Mouse (Mus musculus) small intestine, adult 2 months (tissue): ENCODE data around the gene Anxa5.

ENCODE experiments used
- CTCF ChIP-seq: fragments of 200-500 bp; IDR thresholded peaks from 2 replicates; pipeline ENCODE4 v1.5.1; 2012; ENCODE audit warnings: low read depth, mild to moderate bottlenecking, control low read depth, inconsistent platforms, low read length, moderate library complexity, mixed read lengths; ENCODE audit not compliant: insufficient replicate concordance, insufficient read length; ENCODE audit errors: extremely low read depth
- POLR2A ChIP-seq: fragments of 200-500 bp; IDR thresholded peaks from 2 replicates; pipeline ENCODE4 v1.6.1; 2012; ENCODE audit warnings: low read depth, mild to moderate bottlenecking, control low read depth, inconsistent platforms, low read length, moderate library complexity

GRCm38 (mm10) chr3:36442426-36442825, 33.3 kb downstream of the Anxa5 start:
- TF ChIP-seq CTCF (peak; percentile 52; the same call in 1 of the 2 replicates), POLR2A (no peak)
